Mouse (Mus musculus): ENCODE measurements at regions not wholly inside any gene's neighbourhood (a gene's known extent, or its start where the extent isn't known, plus 50 kb on each side); places are given as distances from the start of the nearest gene placed in this dataset.

- no peak for ATAC-seq (ENCODE audit: low FRiP score, low TSS enrichment)
- H3K9me3 ChIP-seq (ENCODE audit: control insufficient read depth, low read length), result no peaks in the 10 kb centered on the region
- H3K9ac ChIP-seq (ENCODE audit: low read depth, low read length), result no peak overlapping the region
- WGBS, result 64% methylated on average over 20 of the region's 20 CpGs
- no peak overlapping the region for H3K4me2 ChIP-seq (replicated peaks; ENCODE audit: low read depth, low read length)
- H3K36me3 ChIP-seq (ENCODE audit: control insufficient read depth, insufficient read depth, low read length), result no peaks in the 10 kb centered on the region
- no peaks in the 10 kb centered on the region for H3K27me3 ChIP-seq (ENCODE audit: control insufficient read depth, insufficient read depth, low read length)
- H3K27ac ChIP-seq (ENCODE audit: low read depth, low read length), result no peak overlapping the region
- H3K4me1 ChIP-seq (ENCODE audit: control insufficient read depth, insufficient read depth, low read length), result no peaks in the 10 kb centered on the region
- H3K4me3 ChIP-seq (ENCODE audit: low read length), result no peak overlapping the region
Observed at GRCm38 (mm10) chr14:45984135-45984892, 326.4 kb upstream of the Ddhd1 start.

DNA sequence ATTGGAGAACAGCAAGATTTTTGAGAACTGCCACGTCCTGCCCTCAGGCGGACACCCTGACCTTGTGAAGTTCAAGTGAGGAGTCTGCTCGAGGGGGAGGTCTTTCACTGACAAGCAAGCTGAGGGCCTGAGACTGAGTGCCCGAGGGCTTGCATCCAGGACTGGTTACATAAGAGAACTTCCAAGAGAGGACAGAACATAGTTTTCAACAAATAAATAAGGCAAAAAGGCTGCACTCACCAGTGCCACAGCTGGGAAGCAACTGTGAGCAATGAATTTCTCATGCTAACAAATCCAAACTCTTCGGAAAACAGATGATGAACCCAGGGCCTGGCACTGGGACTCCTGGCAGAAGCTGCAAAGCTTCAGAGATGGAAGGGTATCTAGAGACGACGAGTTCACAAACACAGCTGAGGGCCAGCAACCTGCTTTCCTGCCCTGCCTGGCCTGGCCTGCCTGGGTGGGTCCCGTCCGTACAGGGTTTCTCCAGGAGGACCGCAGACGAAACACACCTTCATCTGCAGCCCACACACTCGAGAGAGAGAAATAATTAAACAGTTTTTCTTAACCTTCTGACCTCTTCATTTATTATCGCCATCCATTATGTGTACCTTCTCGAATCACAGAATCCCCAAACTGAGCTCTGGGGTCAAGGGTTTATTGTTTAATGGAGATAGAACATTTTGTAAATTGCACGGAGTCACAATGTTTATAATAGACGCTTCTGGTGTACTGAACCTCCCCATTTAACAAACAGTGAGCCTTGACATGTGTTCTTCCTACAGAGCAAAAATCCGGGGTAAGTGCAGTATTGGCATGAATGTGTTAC is 334.3 kb upstream of the Ddhd1 start:
- no peak overlapping the region for H3K27ac ChIP-seq (ENCODE audit: low read depth, low read length)

GRCm38 (mm10) chr14:45992870-45993135 is 334.9 kb upstream of the Ddhd1 start:
- no peaks in the 10 kb centered on the region for H3K36me3 ChIP-seq (ENCODE audit: control insufficient read depth, insufficient read depth, low read length)
- WGBS, result 52% methylated on average over 4 of the region's 4 CpGs
- no peak overlapping the region for H3K9ac ChIP-seq (ENCODE audit: low read depth, low read length)
- H3K27ac ChIP-seq (ENCODE audit: low read depth, low read length), result no peak overlapping the region
- ATAC-seq (ENCODE audit: low FRiP score, low TSS enrichment), result no peak
- H3K9me3 ChIP-seq (ENCODE audit: control insufficient read depth, low read length), result no peaks in the 10 kb centered on the region
- 0 out of 2 replicates have a peak, but pooled peaks cover 8% of the 10 kb centered on the region for H3K4me1 ChIP-seq (ENCODE audit: control insufficient read depth, insufficient read depth, low read length)
- H3K27me3 ChIP-seq (ENCODE audit: control insufficient read depth, insufficient read depth, low read length), result no peaks in the 10 kb centered on the region
- H3K4me3 ChIP-seq (ENCODE audit: low read length), result no peak overlapping the region
- no peak overlapping the region for H3K4me2 ChIP-seq (replicated peaks; ENCODE audit: low read depth, low read length)

More for the DNA sequence above, 334.3 kb upstream of the Ddhd1 start:
- Histone ChIP-seq H3K36me3 (ENCODE audit: control insufficient read depth, insufficient read depth, low read length) (no peaks in the 10 kb centered on the region), H3K9ac (ENCODE audit: low read depth, low read length) (no peak overlapping the region), H3K4me1 (ENCODE audit: control insufficient read depth, insufficient read depth, low read length) (0 out of 2 replicates have a peak, but pooled peaks cover 8% of the 10 kb centered on the region), H3K27me3 (ENCODE audit: control insufficient read depth, insufficient read depth, low read length) (no peaks in the 10 kb centered on the region), H3K9me3 (ENCODE audit: control insufficient read depth, low read length) (no peaks in the 10 kb centered on the region), H3K4me3 (ENCODE audit: low read length) (no peak overlapping the region), H3K4me2 (replicated peaks; ENCODE audit: low read depth, low read length) (no peak overlapping the region)
- WGBS, result 37% methylated on average over 17 of the region's 17 CpGs
- ATAC-seq (ENCODE audit: low FRiP score, low TSS enrichment), result no peak

- H3K4me2 ChIP-seq (replicated peaks; ENCODE audit: low read depth, low read length), result no peak overlapping the region
- 0 out of 2 replicates have a peak, but pooled peaks cover 8% of the 10 kb centered on the region for H3K4me1 ChIP-seq (ENCODE audit: control insufficient read depth, insufficient read depth, low read length)
- no peaks in the 10 kb centered on the region for H3K36me3 ChIP-seq (ENCODE audit: control insufficient read depth, insufficient read depth, low read length)
- no peak overlapping the region for H3K9ac ChIP-seq (ENCODE audit: low read depth, low read length)
- 5% methylated on average over 3 of the region's 3 CpGs for WGBS
- no peak for ATAC-seq (ENCODE audit: low FRiP score, low TSS enrichment)
- no peaks in the 10 kb centered on the region for H3K9me3 ChIP-seq (ENCODE audit: control insufficient read depth, low read length)
- H3K4me3 ChIP-seq (ENCODE audit: low read length), result no peak overlapping the region
- no peak overlapping the region for H3K27ac ChIP-seq (ENCODE audit: low read depth, low read length)
- no peaks in the 10 kb centered on the region for H3K27me3 ChIP-seq (ENCODE audit: control insufficient read depth, insufficient read depth, low read length)
Observed at GRCm38 (mm10) chr14:45993669-45994068, 335.7 kb upstream of the Ddhd1 start.

DNA sequence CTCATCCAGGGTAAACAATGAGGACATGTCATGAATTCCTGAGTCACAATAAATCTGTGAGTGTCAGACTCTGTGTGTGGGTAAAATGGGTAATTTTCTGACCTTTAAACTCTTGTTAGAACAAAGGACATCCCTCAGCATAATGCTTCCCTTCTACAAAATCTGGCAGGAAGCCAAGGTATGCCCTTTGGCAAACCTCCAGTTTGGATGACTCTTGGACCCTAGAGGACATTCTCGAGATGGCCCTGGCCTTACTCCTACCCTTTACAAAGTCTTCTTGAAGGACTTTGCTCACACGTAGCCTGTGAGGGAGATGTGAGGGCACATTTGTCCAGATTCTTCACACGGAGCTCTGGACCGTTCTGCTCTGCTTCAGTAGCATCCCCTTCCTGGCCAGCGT is 338.8 kb upstream of the Ddhd1 start:
- WGBS, result 47% methylated on average over 5 of the region's 5 CpGs

GRCm38 (mm10) chr14:46004078-46004477 is 346.1 kb upstream of the Ddhd1 start:
- Histone ChIP-seq H3K4me1 (ENCODE audit: control insufficient read depth, insufficient read depth, low read length) (no peaks in the 10 kb centered on the region), H3K27ac (ENCODE audit: low read depth, low read length) (no peak overlapping the region), H3K4me3 (ENCODE audit: low read length) (no peak overlapping the region), H3K27me3 (ENCODE audit: control insufficient read depth, insufficient read depth, low read length) (no peaks in the 10 kb centered on the region), H3K9me3 (ENCODE audit: control insufficient read depth, low read length) (no peaks in the 10 kb centered on the region), H3K36me3 (ENCODE audit: control insufficient read depth, insufficient read depth, low read length) (no peaks in the 10 kb centered on the region), H3K9ac (ENCODE audit: low read depth, low read length) (no peak overlapping the region), H3K4me2 (replicated peaks; ENCODE audit: low read depth, low read length) (no peak overlapping the region)
- WGBS, result 80% methylated on average over 6 of the region's 6 CpGs
- no peak for ATAC-seq (ENCODE audit: low FRiP score, low TSS enrichment)

More for the DNA sequence above, 338.8 kb upstream of the Ddhd1 start:
- H3K4me1 ChIP-seq (ENCODE audit: control insufficient read depth, insufficient read depth, low read length), result 0 out of 2 replicates have a peak, but pooled peaks cover 8% of the 10 kb centered on the region
- H3K27me3 ChIP-seq (ENCODE audit: control insufficient read depth, insufficient read depth, low read length), result no peaks in the 10 kb centered on the region
- no peaks in the 10 kb centered on the region for H3K9me3 ChIP-seq (ENCODE audit: control insufficient read depth, low read length)
- no peaks in the 10 kb centered on the region for H3K36me3 ChIP-seq (ENCODE audit: control insufficient read depth, insufficient read depth, low read length)
- no peak overlapping the region for H3K9ac ChIP-seq (ENCODE audit: low read depth, low read length)
- no peak overlapping the region for H3K4me2 ChIP-seq (replicated peaks; ENCODE audit: low read depth, low read length)
- no peak overlapping the region for H3K4me3 ChIP-seq (ENCODE audit: low read length)
- ATAC-seq (ENCODE audit: low FRiP score, low TSS enrichment), result peak; percentile 43; the same call in 1 of the 2 replicates
- no peak overlapping the region for H3K27ac ChIP-seq (ENCODE audit: low read depth, low read length)

DNA sequence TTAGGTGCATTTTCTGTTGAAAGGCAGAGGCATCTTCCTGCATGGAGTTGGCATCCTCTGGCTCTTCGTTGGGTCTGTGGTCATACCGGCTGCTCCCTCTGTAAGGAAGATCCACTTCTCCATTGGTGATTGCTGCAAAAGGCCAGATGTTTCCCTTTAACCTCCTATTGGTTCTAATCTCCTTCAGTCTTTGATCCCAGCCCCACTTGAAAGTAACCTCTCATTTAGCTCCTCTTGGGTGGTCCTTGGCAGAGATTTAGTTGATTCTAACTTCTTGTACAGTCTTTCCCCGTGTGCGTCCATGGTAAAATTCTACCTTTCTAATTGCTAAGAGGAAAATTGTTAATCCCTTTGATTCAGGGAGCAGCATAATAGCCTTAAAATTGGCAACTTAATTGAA is 347.4 kb upstream of the Ddhd1 start:
- WGBS, result 51% methylated on average over 4 of the region's 4 CpGs
- H3K27ac ChIP-seq (ENCODE audit: low read depth, low read length), result no peak overlapping the region
- no peak for ATAC-seq (ENCODE audit: low FRiP score, low TSS enrichment)
- H3K27me3 ChIP-seq (ENCODE audit: control insufficient read depth, insufficient read depth, low read length), result no peaks in the 10 kb centered on the region
- no peak overlapping the region for H3K4me3 ChIP-seq (ENCODE audit: low read length)
- H3K9me3 ChIP-seq (ENCODE audit: control insufficient read depth, low read length), result no peaks in the 10 kb centered on the region
- H3K4me2 ChIP-seq (replicated peaks; ENCODE audit: low read depth, low read length), result no peak overlapping the region
- no peak overlapping the region for H3K9ac ChIP-seq (ENCODE audit: low read depth, low read length)
- no peaks in the 10 kb centered on the region for H3K36me3 ChIP-seq (ENCODE audit: control insufficient read depth, insufficient read depth, low read length)
- H3K4me1 ChIP-seq (ENCODE audit: control insufficient read depth, insufficient read depth, low read length), result no peaks in the 10 kb centered on the region

DNA sequence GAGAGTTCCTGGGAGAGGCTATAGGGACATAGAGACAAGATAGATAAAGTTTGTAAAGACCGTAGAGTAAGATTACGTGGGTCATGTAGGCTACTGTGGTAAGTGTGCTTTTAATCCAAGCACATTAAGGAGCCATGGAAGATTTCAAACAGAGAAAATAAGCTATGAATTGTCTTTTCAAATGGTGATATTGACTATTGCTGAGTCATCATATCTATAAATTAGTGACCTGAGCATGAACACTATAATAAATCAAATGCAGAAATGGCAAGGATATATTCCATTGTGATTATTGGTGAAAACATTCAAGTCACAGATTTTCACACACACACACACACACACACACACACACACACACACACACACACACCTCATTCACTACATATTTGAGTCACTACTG is 355.3 kb upstream of the Ddhd1 start:
- Histone ChIP-seq H3K4me2 (replicated peaks; ENCODE audit: low read depth, low read length) (no peak overlapping the region), H3K4me1 (ENCODE audit: control insufficient read depth, insufficient read depth, low read length) (no peaks in the 10 kb centered on the region), H3K27ac (ENCODE audit: low read depth, low read length) (no peak overlapping the region), H3K9me3 (ENCODE audit: control insufficient read depth, low read length) (no peaks in the 10 kb centered on the region), H3K9ac (ENCODE audit: low read depth, low read length) (no peak overlapping the region), H3K4me3 (ENCODE audit: low read length) (no peak overlapping the region), H3K27me3 (ENCODE audit: control insufficient read depth, insufficient read depth, low read length) (no peaks in the 10 kb centered on the region), H3K36me3 (ENCODE audit: control insufficient read depth, insufficient read depth, low read length) (no peaks in the 10 kb centered on the region)
- WGBS, result 93% methylated on average over 2 of the region's 2 CpGs
- ATAC-seq (ENCODE audit: low FRiP score, low TSS enrichment), result no peak

DNA sequence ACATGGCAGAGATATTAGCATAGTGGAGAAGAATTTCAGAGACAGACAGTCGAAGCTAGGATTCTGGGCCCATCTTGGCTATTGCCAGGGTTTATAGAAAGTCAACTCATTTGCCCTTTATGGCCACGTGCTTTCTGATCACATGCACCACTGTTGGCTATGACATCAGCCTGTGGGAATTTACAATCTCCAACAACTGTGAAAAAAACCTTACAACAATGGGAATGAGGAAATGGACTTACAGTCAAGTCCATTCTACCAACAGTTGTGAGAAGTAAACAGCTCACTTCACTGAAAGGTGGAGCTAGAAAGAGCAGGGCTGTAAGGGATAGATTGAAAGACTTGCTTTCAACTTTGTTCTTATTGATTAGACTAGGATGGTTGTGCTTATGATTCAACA is 356.1 kb upstream of the Ddhd1 start:
- ATAC-seq (ENCODE audit: low FRiP score, low TSS enrichment), result no peak
- H3K9ac ChIP-seq (ENCODE audit: low read depth, low read length), result no peak overlapping the region
- no peak overlapping the region for H3K4me3 ChIP-seq (ENCODE audit: low read length)
- H3K27ac ChIP-seq (ENCODE audit: low read depth, low read length), result no peak overlapping the region
- H3K9me3 ChIP-seq (ENCODE audit: control insufficient read depth, low read length), result no peaks in the 10 kb centered on the region
- H3K4me1 ChIP-seq (ENCODE audit: control insufficient read depth, insufficient read depth, low read length), result peaks cover 3% of the 10 kb centered on the region; the same call in 1 of the 2 replicates
- H3K4me2 ChIP-seq (replicated peaks; ENCODE audit: low read depth, low read length), result no peak overlapping the region
- no peaks in the 10 kb centered on the region for H3K27me3 ChIP-seq (ENCODE audit: control insufficient read depth, insufficient read depth, low read length)
- no peaks in the 10 kb centered on the region for H3K36me3 ChIP-seq (ENCODE audit: control insufficient read depth, insufficient read depth, low read length)
- 56% methylated on average over 2 of the region's 2 CpGs for WGBS

Measured in kidney, embryonic 14.5 days (tissue).